ENCODE assay signal across 18 mouse cellular contexts in the genomic region with DNA sequence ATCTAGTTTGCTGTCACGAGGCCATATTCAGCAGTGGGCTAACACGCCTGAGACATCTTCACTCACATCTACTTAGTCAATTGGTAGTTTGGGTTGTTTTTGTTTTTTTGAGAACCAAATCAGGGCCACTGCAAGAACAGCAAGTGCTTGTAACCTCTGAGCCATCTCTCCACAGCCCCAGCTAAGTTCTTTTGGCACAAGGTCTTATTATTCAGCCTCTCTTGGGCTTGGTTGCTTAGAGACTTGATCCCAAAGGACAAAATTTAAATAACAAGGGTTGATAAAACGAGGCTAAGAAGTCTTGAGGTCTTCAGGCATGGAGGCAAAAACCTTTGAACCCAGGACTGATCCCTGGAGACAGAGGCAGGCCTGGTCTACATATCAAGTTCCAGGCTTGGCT. TPM values are rescaled to one million over a fixed set of nuclear protein-coding genes. Genes with fewer than 3 reads are reported as not detected.
A peak's percentile ranks its signal among the peaks of the same experiment; 100 is the strongest.
DNase-seq lines count a peak whose midpoint lies in the region; ATAC-seq and TF ChIP-seq lines count a peak whose summit lies in the region.
"Had no signal": no experiment of that assay in that cellular context is flagged by ENCODE, and none has a peak within 500 bp of the region (broad histone marks: within the 10 kb centered on the region; RNA-seq: fewer than 3 reads in every experiment).

No protein-coding gene starts in this region.

- no peak overlapping the region; the same call in 1 of the 2 replicates for H3K27ac ChIP-seq in midbrain, embryonic 11.5 days (ENCODE audit: low read depth, low read length)
- no peak overlapping the region for H3K27ac ChIP-seq in midbrain, embryonic 15.5 days
- H3K27ac ChIP-seq: forebrain, embryonic 15.5 days; hindbrain, embryonic 10.5 days; kidney, postnatal 0 days; liver, embryonic 14.5 days had no signal

- DNase-seq in heart, adult 11 months: peak; percentile 89
- no peak for DNase-seq in heart, postnatal 4 days
- peak; percentile 87 for DNase-seq in midbrain, embryonic 11.5 days (ENCODE audit: low spot score, missing footprints)
- DNase-seq in MN1 (ENCODE audit: low spot score): peak; percentile 48
- peak; percentile 30 for DNase-seq in brain, embryonic 14.5 days (ENCODE audit: low read depth)
- DNase-seq in cerebellum, postnatal 36 days: no peak
- DNase-seq in left cerebral cortex, adult 8-10 months (ENCODE audit: low spot score in 2 of 2): no peak
- DNase-seq: adrenal gland, postnatal 14 days; cerebellum, adult 11 months; cerebellum, postnatal 10 days; kidney, adult 18-20 months; right cerebral cortex, postnatal 4 days had no signal

- H3K4me2 ChIP-seq in midbrain, embryonic 11.5 days: no peak overlapping the region
- H3K4me2 ChIP-seq in midbrain, embryonic 15.5 days: no peak overlapping the region
- H3K4me2 ChIP-seq: forebrain, embryonic 15.5 days had no signal

- H3K9ac ChIP-seq in midbrain, embryonic 11.5 days (ENCODE audit: low read length): no peak overlapping the region
- H3K9ac ChIP-seq in midbrain, embryonic 15.5 days: no peak overlapping the region
- H3K9ac ChIP-seq: forebrain, embryonic 15.5 days; liver, embryonic 14.5 days had no signal

- no peaks in the 10 kb centered on the region for H3K9me3 ChIP-seq in midbrain, embryonic 11.5 days (ENCODE audit: control insufficient read depth, low read length)
- H3K9me3 ChIP-seq in midbrain, embryonic 15.5 days: no peaks in the 10 kb centered on the region
- H3K9me3 ChIP-seq: forebrain, embryonic 15.5 days; hindbrain, embryonic 10.5 days had no signal

- no peak overlapping the region for H3K4me3 ChIP-seq in midbrain, embryonic 11.5 days (ENCODE audit: low read depth, low read length)
- no peak overlapping the region for H3K4me3 ChIP-seq in midbrain, embryonic 15.5 days
- H3K4me3 ChIP-seq: erythroblast, embryonic 14.5 days; forebrain, embryonic 15.5 days; hindbrain, embryonic 10.5 days had no signal

- peaks cover 15% of the 10 kb centered on the region for H3K4me1 ChIP-seq in midbrain, embryonic 11.5 days (ENCODE audit: control insufficient read depth, insufficient read depth, low read length)
- peaks cover 16% of the 10 kb centered on the region for H3K4me1 ChIP-seq in midbrain, embryonic 15.5 days

- H3K27me3 ChIP-seq in midbrain, embryonic 11.5 days (ENCODE audit: control insufficient read depth, insufficient read depth, low read length): no peaks in the 10 kb centered on the region
- no peaks in the 10 kb centered on the region for H3K27me3 ChIP-seq in midbrain, embryonic 15.5 days (replicated peaks)
- H3K27me3 ChIP-seq: forebrain, embryonic 15.5 days had no signal

- H3K36me3 ChIP-seq in midbrain, embryonic 11.5 days (ENCODE audit: control insufficient read depth, insufficient read depth, low read length): no peaks in the 10 kb centered on the region
- H3K36me3 ChIP-seq in midbrain, embryonic 15.5 days (replicated peaks): 0 out of 2 replicates have a peak, but pooled peaks cover 5% of the 10 kb centered on the region

- TF ChIP-seq POLR2A in brain, embryonic 14.5 days (IDR thresholded peaks at IDR 0.05; ENCODE audit: borderline replicate concordance, extremely low read depth, insufficient read depth, insufficient read length, poor library complexity, severe bottlenecking): no peak

- no peak for TF ChIP-seq CTCF in brain, embryonic 14.5 days (IDR thresholded peaks at IDR 0.05; ENCODE audit: borderline replicate concordance, extremely low read depth, insufficient read depth, insufficient read length)

- 26% methylated on average over 3 of the region's 3 CpGs for WGBS in midbrain, embryonic 11.5 days
- WGBS in midbrain, embryonic 15.5 days: 40% methylated on average over 3 of the region's 3 CpGs

- no peak for ATAC-seq in midbrain, embryonic 11.5 days (ENCODE audit: low FRiP score)
- no peak for ATAC-seq in midbrain, embryonic 15.5 days (replicated peaks)
- ATAC-seq: forebrain, embryonic 15.5 days had no signal

RNA-seq across cellular contexts. Expression of a gene that starts 4.7 kb away (rescaled TPM):
- 100 to 1,000 TPM; 248 to 271 TPM for total RNA-seq in heart, postnatal 4 days (2021)
- polyA plus RNA-seq in midbrain, embryonic 11.5 days (2014; fragmentation: Nextera tagmentation; extraction: Ambion mirVana): 200 and 208 TPM in 2 replicates
- polyA plus RNA-seq in midbrain, embryonic 15.5 days (2015; fragmentation: Nextera tagmentation; extraction: Ambion mirVana): 129 and 131 TPM in 2 replicates
- polyA plus RNA-seq in brain, embryonic 14.5 days (2012; rRNA removed): 48.9 and 54.4 TPM in 2 replicates
- total RNA-seq in left cerebral cortex, adult 8-10 months (2022): 10 to 100 TPM; 74.9 to 79.0 (median 77.2) TPM

RNA-seq across cellular contexts. Expression of a gene that starts 4.8 kb away (rescaled TPM):
- 100 to 1,000 TPM; 101 to 111 TPM for total RNA-seq in heart, postnatal 4 days (2021)
- 127 and 140 TPM in 2 replicates for polyA plus RNA-seq in midbrain, embryonic 11.5 days (2014; fragmentation: Nextera tagmentation; extraction: Ambion mirVana)
- polyA plus RNA-seq in midbrain, embryonic 15.5 days (2015; fragmentation: Nextera tagmentation; extraction: Ambion mirVana): 58.3 and 58.6 TPM in 2 replicates
- polyA plus RNA-seq in brain, embryonic 14.5 days (2012; rRNA removed): 169 and 213 TPM in 2 replicates
- 10 to 100 TPM; 25.9 to 32.9 (median 30.5) TPM for total RNA-seq in left cerebral cortex, adult 8-10 months (2022)

RNA-seq across cellular contexts. Expression of a gene that starts 19.1 kb away (rescaled TPM):
- total RNA-seq in heart, postnatal 4 days (2021): 1 to 10 TPM; 7.3 to 8.8 TPM
- 1.3 and 1.4 TPM in 2 replicates for polyA plus RNA-seq in midbrain, embryonic 11.5 days (2014; fragmentation: Nextera tagmentation; extraction: Ambion mirVana)
- polyA plus RNA-seq in midbrain, embryonic 15.5 days (2015; fragmentation: Nextera tagmentation; extraction: Ambion mirVana): 15.5 and 16.5 TPM in 2 replicates
- polyA plus RNA-seq in brain, embryonic 14.5 days (2012; rRNA removed): 19.9 and 22.3 TPM in 2 replicates
- 100 to 1,000 TPM; 127 to 156 (median 131) TPM for total RNA-seq in left cerebral cortex, adult 8-10 months (2022)

RNA-seq across cellular contexts. Expression of a gene that starts 30.0 kb away (rescaled TPM):
- 1,000 to 10,000 TPM; 3,371 to 3,611 TPM for total RNA-seq in heart, postnatal 4 days (2021)
- polyA plus RNA-seq in midbrain, embryonic 11.5 days (2014; fragmentation: Nextera tagmentation; extraction: Ambion mirVana): 2,357 and 2,675 TPM in 2 replicates
- 1,389 and 1,453 TPM in 2 replicates for polyA plus RNA-seq in midbrain, embryonic 15.5 days (2015; fragmentation: Nextera tagmentation; extraction: Ambion mirVana)
- 2,343 and 3,527 TPM in 2 replicates for polyA plus RNA-seq in brain, embryonic 14.5 days (2012; rRNA removed)
- 1,000 to 10,000 TPM; 2,585 to 3,221 (median 2,921) TPM for total RNA-seq in left cerebral cortex, adult 8-10 months (2022)

RNA-seq across cellular contexts. Expression of a gene that starts 35.4 kb away (rescaled TPM):
- 1 to 10 TPM; 3.3 to 3.6 TPM for total RNA-seq in heart, postnatal 4 days (2021)
- 1.2 and 1.6 TPM in 2 replicates for polyA plus RNA-seq in midbrain, embryonic 11.5 days (2014; fragmentation: Nextera tagmentation; extraction: Ambion mirVana)
- 6.3 TPM in 2 replicates for polyA plus RNA-seq in midbrain, embryonic 15.5 days (2015; fragmentation: Nextera tagmentation; extraction: Ambion mirVana)
- polyA plus RNA-seq in brain, embryonic 14.5 days (2012; rRNA removed): 2.7 and 3.1 TPM in 2 replicates
- 1 to 10 TPM; 4.3 to 7.0 (median 6.4) TPM for total RNA-seq in left cerebral cortex, adult 8-10 months (2022)

Comparison
In these comparisons a context has a peak if more than half of its experiments do, and no peak if none do; other contexts are left out.
1. DNase-seq: peak in heart, adult 11 months (single experiment), midbrain, embryonic 11.5 days (single experiment), MN1 (single experiment) and brain, embryonic 14.5 days (single experiment); none in heart, postnatal 4 days (single experiment), cerebellum, postnatal 36 days (0 of 2) and left cerebral cortex, adult 8-10 months (0 of 2).